Mouse (Mus musculus): Measurements from ENCODE around the gene Xpr1. TPM values are rescaled to one million over a fixed set of nuclear protein-coding genes. Genes with fewer than 3 reads are reported as not detected.

The Xpr1 gene
- polyA plus RNA-seq, 1 experiment from 2014 or later = 29.3 TPM

- Histone ChIP-seq H3K9ac (ENCODE audit: low read depth, low read length) (no peak overlapping the region), H3K4me1 (replicated peaks; ENCODE audit: control insufficient read depth, insufficient read depth, low read length) (no peaks in the 10 kb centered on the region), H3K27ac (ENCODE audit: low read depth, low read length) (no peak overlapping the region), H3K9me3 (ENCODE audit: control insufficient read depth, low read length) (no peaks in the 10 kb centered on the region), H3K4me2 (replicated peaks; ENCODE audit: low read depth, low read length) (no peak overlapping the region), H3K36me3 (ENCODE audit: control insufficient read depth, insufficient read depth, low read length) (no peaks in the 10 kb centered on the region), H3K4me3 (ENCODE audit: low read depth, low read length) (no peak overlapping the region), H3K27me3 (ENCODE audit: control insufficient read depth, insufficient read depth, low read length) (no peaks in the 10 kb centered on the region)
- 96% methylated on average over 1 of the region's 1 CpGs for WGBS
- DNase-seq (ENCODE audit: low spot score) (no peak), ATAC-seq (ENCODE audit: low FRiP score) (no peak)
Observed at GRCm38 (mm10) chr1:155289411-155289810, 127.8 kb downstream of the Xpr1 start.

GRCm38 (mm10) chr1:155288033-155288432 lies 129.2 kb downstream of the Xpr1 start:
- Histone ChIP-seq H3K9ac (ENCODE audit: low read depth, low read length) (no peak overlapping the region), H3K4me3 (ENCODE audit: low read depth, low read length) (no peak overlapping the region), H3K4me1 (replicated peaks; ENCODE audit: control insufficient read depth, insufficient read depth, low read length) (no peaks in the 10 kb centered on the region), H3K36me3 (ENCODE audit: control insufficient read depth, insufficient read depth, low read length) (no peaks in the 10 kb centered on the region), H3K9me3 (ENCODE audit: control insufficient read depth, low read length) (no peaks in the 10 kb centered on the region), H3K27me3 (ENCODE audit: control insufficient read depth, insufficient read depth, low read length) (no peaks in the 10 kb centered on the region), H3K4me2 (replicated peaks; ENCODE audit: low read depth, low read length) (no peak overlapping the region), H3K27ac (ENCODE audit: low read depth, low read length) (no peak overlapping the region)
- DNase-seq (ENCODE audit: low spot score) = no peak
- no peak for ATAC-seq (ENCODE audit: low FRiP score)
- 77% methylated on average over 3 of the region's 3 CpGs for WGBS

- no peak overlapping the region for H3K4me2 ChIP-seq (replicated peaks; ENCODE audit: low read depth, low read length)
- ATAC-seq (ENCODE audit: low FRiP score) = no peak
Observed at GRCm38 (mm10) chr1:155283808-155284207, 133.4 kb downstream of the Xpr1 start.

GRCm38 (mm10) chr1:155281003-155281793 lies 136.0 kb downstream of the Xpr1 start:
- ATAC-seq (ENCODE audit: low FRiP score) (peak; percentile 75), DNase-seq (ENCODE audit: low spot score) (peak; percentile 87)
- Histone ChIP-seq H3K27me3 (ENCODE audit: control insufficient read depth, insufficient read depth, low read length) (no peaks in the 10 kb centered on the region), H3K27ac (ENCODE audit: low read depth, low read length) (no peak overlapping the region), H3K4me1 (replicated peaks; ENCODE audit: control insufficient read depth, insufficient read depth, low read length) (no peaks in the 10 kb centered on the region), H3K4me2 (replicated peaks; ENCODE audit: low read depth, low read length) (no peak overlapping the region), H3K9ac (ENCODE audit: low read depth, low read length) (no peak overlapping the region), H3K4me3 (ENCODE audit: low read depth, low read length) (no peak overlapping the region), H3K9me3 (ENCODE audit: control insufficient read depth, low read length) (no peaks in the 10 kb centered on the region), H3K36me3 (ENCODE audit: control insufficient read depth, insufficient read depth, low read length) (no peaks in the 10 kb centered on the region)
- 60% methylated on average over 18 of the region's 18 CpGs for WGBS

More at GRCm38 (mm10) chr1:155283808-155284207, 133.4 kb downstream of the Xpr1 start:
- Histone ChIP-seq H3K36me3 (ENCODE audit: control insufficient read depth, insufficient read depth, low read length) (no peaks in the 10 kb centered on the region), H3K9ac (ENCODE audit: low read depth, low read length) (no peak overlapping the region), H3K4me3 (ENCODE audit: low read depth, low read length) (no peak overlapping the region), H3K27ac (ENCODE audit: low read depth, low read length) (no peak overlapping the region), H3K4me1 (replicated peaks; ENCODE audit: control insufficient read depth, insufficient read depth, low read length) (no peaks in the 10 kb centered on the region), H3K9me3 (ENCODE audit: control insufficient read depth, low read length) (no peaks in the 10 kb centered on the region), H3K27me3 (ENCODE audit: control insufficient read depth, insufficient read depth, low read length) (no peaks in the 10 kb centered on the region)
- DNase-seq (ENCODE audit: low spot score) = no peak
- 93% methylated on average over 7 of the region's 7 CpGs for WGBS

GRCm38 (mm10) chr1:155280306-155280705 lies 136.9 kb downstream of the Xpr1 start:
- ATAC-seq (ENCODE audit: low FRiP score) (no peak), DNase-seq (ENCODE audit: low spot score) (no peak)
- WGBS = 80% methylated on average over 10 of the region's 10 CpGs
- no peaks in the 10 kb centered on the region for H3K27me3 ChIP-seq (ENCODE audit: control insufficient read depth, insufficient read depth, low read length)
- H3K9ac ChIP-seq (ENCODE audit: low read depth, low read length) = no peak overlapping the region
- H3K36me3 ChIP-seq (ENCODE audit: control insufficient read depth, insufficient read depth, low read length) = no peaks in the 10 kb centered on the region
- no peak overlapping the region for H3K27ac ChIP-seq (ENCODE audit: low read depth, low read length)
- no peaks in the 10 kb centered on the region for H3K4me1 ChIP-seq (replicated peaks; ENCODE audit: control insufficient read depth, insufficient read depth, low read length)
- no peak overlapping the region for H3K4me3 ChIP-seq (ENCODE audit: low read depth, low read length)
- no peaks in the 10 kb centered on the region for H3K9me3 ChIP-seq (ENCODE audit: control insufficient read depth, low read length)
- H3K4me2 ChIP-seq (replicated peaks; ENCODE audit: low read depth, low read length) = no peak overlapping the region

GRCm38 (mm10) chr1:155276381-155277033 lies 140.7 kb downstream of the Xpr1 start:
- Histone ChIP-seq H3K36me3 (ENCODE audit: control insufficient read depth, insufficient read depth, low read length) (no peaks in the 10 kb centered on the region), H3K9me3 (ENCODE audit: control insufficient read depth, low read length) (no peaks in the 10 kb centered on the region), H3K4me1 (replicated peaks; ENCODE audit: control insufficient read depth, insufficient read depth, low read length) (no peaks in the 10 kb centered on the region), H3K4me3 (ENCODE audit: low read depth, low read length) (no peak overlapping the region), H3K9ac (ENCODE audit: low read depth, low read length) (no peak overlapping the region), H3K27me3 (ENCODE audit: control insufficient read depth, insufficient read depth, low read length) (no peaks in the 10 kb centered on the region), H3K27ac (ENCODE audit: low read depth, low read length) (no peak overlapping the region), H3K4me2 (replicated peaks; ENCODE audit: low read depth, low read length) (no peak overlapping the region)
- WGBS = 76% methylated on average over 13 of the region's 13 CpGs
- no peak for ATAC-seq (ENCODE audit: low FRiP score)
- no peak for DNase-seq (ENCODE audit: low spot score)

GRCm38 (mm10) chr1:155275793-155276192 lies 141.4 kb downstream of the Xpr1 start:
- H3K4me2 ChIP-seq (replicated peaks; ENCODE audit: low read depth, low read length) = no peak overlapping the region
- no peak overlapping the region for H3K27ac ChIP-seq (ENCODE audit: low read depth, low read length)
- no peak overlapping the region for H3K9ac ChIP-seq (ENCODE audit: low read depth, low read length)
- no peak for ATAC-seq (ENCODE audit: low FRiP score)
- no peaks in the 10 kb centered on the region for H3K9me3 ChIP-seq (ENCODE audit: control insufficient read depth, low read length)
- no peaks in the 10 kb centered on the region for H3K4me1 ChIP-seq (replicated peaks; ENCODE audit: control insufficient read depth, insufficient read depth, low read length)
- no peaks in the 10 kb centered on the region for H3K36me3 ChIP-seq (ENCODE audit: control insufficient read depth, insufficient read depth, low read length)
- no peak for DNase-seq (ENCODE audit: low spot score)
- no peaks in the 10 kb centered on the region for H3K27me3 ChIP-seq (ENCODE audit: control insufficient read depth, insufficient read depth, low read length)
- 79% methylated on average over 4 of the region's 4 CpGs for WGBS
- H3K4me3 ChIP-seq (ENCODE audit: low read depth, low read length) = no peak overlapping the region

- Histone ChIP-seq H3K4me1 (replicated peaks; ENCODE audit: control insufficient read depth, insufficient read depth, low read length) (no peaks in the 10 kb centered on the region), H3K27ac (ENCODE audit: low read depth, low read length) (no peak overlapping the region), H3K4me2 (replicated peaks; ENCODE audit: low read depth, low read length) (no peak overlapping the region), H3K9me3 (ENCODE audit: control insufficient read depth, low read length) (no peaks in the 10 kb centered on the region), H3K9ac (ENCODE audit: low read depth, low read length) (no peak overlapping the region), H3K36me3 (ENCODE audit: control insufficient read depth, insufficient read depth, low read length) (no peaks in the 10 kb centered on the region), H3K27me3 (ENCODE audit: control insufficient read depth, insufficient read depth, low read length) (no peaks in the 10 kb centered on the region), H3K4me3 (ENCODE audit: low read depth, low read length) (no peak overlapping the region)
- DNase-seq (ENCODE audit: low spot score) = no peak
- 89% methylated on average over 3 of the region's 3 CpGs for WGBS
- ATAC-seq (ENCODE audit: low FRiP score) = no peak
Observed at GRCm38 (mm10) chr1:155274976-155275375, 142.2 kb downstream of the Xpr1 start.

GRCm38 (mm10) chr1:155272953-155273352 lies 144.3 kb downstream of the Xpr1 start:
- Histone ChIP-seq H3K4me1 (replicated peaks; ENCODE audit: control insufficient read depth, insufficient read depth, low read length) (no peaks in the 10 kb centered on the region), H3K36me3 (ENCODE audit: control insufficient read depth, insufficient read depth, low read length) (no peaks in the 10 kb centered on the region), H3K9me3 (ENCODE audit: control insufficient read depth, low read length) (no peaks in the 10 kb centered on the region), H3K4me2 (replicated peaks; ENCODE audit: low read depth, low read length) (no peak overlapping the region), H3K9ac (ENCODE audit: low read depth, low read length) (no peak overlapping the region), H3K27me3 (ENCODE audit: control insufficient read depth, insufficient read depth, low read length) (no peaks in the 10 kb centered on the region), H3K4me3 (ENCODE audit: low read depth, low read length) (no peak overlapping the region), H3K27ac (ENCODE audit: low read depth, low read length) (no peak overlapping the region)
- 96% methylated on average over 4 of the region's 4 CpGs for WGBS
- DNase-seq (ENCODE audit: low spot score) (no peak), ATAC-seq (ENCODE audit: low FRiP score) (no peak)
